Mouse (Mus musculus) hindbrain, embryonic 14.5 days (tissue): ENCODE data around the gene Vmn1r227. TPM values are rescaled to one million over a fixed set of nuclear protein-coding genes. Genes with fewer than 3 reads are reported as not detected.

Experiments used
- ATAC-seq: fragments of 200-750 bp; cut with Nextera tagmentation; 2 replicates; pipeline ENCODE4 v1.8.0; 2017; ENCODE audit warnings: moderate number of reproducible peaks, mild to moderate bottlenecking, moderate TSS enrichment, moderate library complexity; ENCODE audit not compliant: low FRiP score
- DNase-seq: peaks from one replicate; pipeline ENCODE4 v3.0.0-alpha.2; 2015; ENCODE audit warnings: low spot score
- H3K27ac ChIP-seq: fragments of 300-500 bp; sonication (generic); 2 replicates; pipeline ENCODE4 v1.5.1; 2014; ENCODE audit warnings: mild to moderate bottlenecking, moderate library complexity
- H3K27me3 ChIP-seq: fragments of 300-500 bp; sonication (generic); 2 replicates; pipeline ENCODE4 v1.6.1; 2014; ENCODE audit warnings: mild to moderate bottlenecking, low read length, mixed read lengths; ENCODE audit not compliant: control insufficient read depth, insufficient read depth
- H3K36me3 ChIP-seq: fragments of 300-500 bp; sonication (generic); replicated peaks from 2 replicates; pipeline ENCODE4 v1.6.1; 2014; ENCODE audit not compliant: control insufficient read depth, insufficient read depth
- H3K4me1 ChIP-seq: fragments of 300-500 bp; sonication (generic); replicated peaks from 2 replicates; pipeline ENCODE4 v1.6.1; 2014; ENCODE audit warnings: antibody characterized with exemption, low read length, mixed read lengths; ENCODE audit not compliant: control insufficient read depth, insufficient read depth
- H3K4me2 ChIP-seq: fragments of 300-500 bp; sonication (generic); replicated peaks from 2 replicates; pipeline ENCODE4 v1.6.1; 2014; ENCODE audit warnings: mild to moderate bottlenecking, moderate library complexity
- H3K4me3 ChIP-seq: fragments of 300-500 bp; sonication (generic); replicated peaks from 2 replicates; pipeline ENCODE4 v1.5.1; 2014; ENCODE audit warnings: mild to moderate bottlenecking, low read length
- H3K9ac ChIP-seq: fragments of 300-500 bp; sonication (generic); 2 replicates; pipeline ENCODE4 v1.6.1; 2014
- H3K9me3 ChIP-seq: fragments of 300-500 bp; sonication (generic); 2 replicates; pipeline ENCODE4 v1.6.1; 2016; ENCODE audit warnings: low read length; ENCODE audit not compliant: control insufficient read depth
- WGBS: fragments of 180-500 bp; shearing (Covaris S2); extraction: QIAGEN DNeasy Blood & Tissue Kit; methylation state at CpG from one replicate; pipeline ENCODE4 v1.1.7; 2014; 5-methylcytosine and 5-hydroxymethylcytosine counted together
- polyA plus RNA-seq: library from polyadenylated mRNA; unstranded; fragments of >200 nt; fragmentation: Nextera tagmentation; extraction: Ambion mirVana; gene quantifications from 2 replicates; pipeline ENCODE4 v1.2.1, GENCODE M21; 2014

Vmn1r227 gene
- polyA plus RNA-seq, result not detected in 2 replicates

DNA sequence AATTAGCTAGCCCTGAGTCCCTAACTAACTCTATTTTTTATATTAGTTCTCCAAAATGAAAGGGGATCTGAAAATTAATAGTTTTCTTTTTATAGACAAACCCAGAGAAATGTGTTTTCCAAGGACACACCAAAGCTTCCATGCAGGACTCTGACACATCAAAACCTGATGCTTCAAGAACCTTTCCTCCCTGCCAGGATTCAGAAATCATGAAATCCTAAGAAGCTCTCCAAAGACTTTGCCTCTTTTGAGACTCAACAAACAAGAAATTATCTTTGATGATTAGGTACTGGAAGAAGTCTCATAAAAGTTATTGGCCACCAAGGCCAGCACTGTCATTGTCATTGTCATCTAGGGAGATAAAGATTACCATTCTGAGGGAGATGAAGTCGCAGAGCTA, at the start of gene Vmn1r227:
Vmn1r227 (plus strand) TSS at position 301 of the 400 bp plus-strand sequence.
- Histone ChIP-seq H3K27me3 (no peaks in the 10 kb centered on the region), H3K4me3 (no peak within 1 kb of the TSS), H3K9ac (no peak within 1 kb of the TSS), H3K4me1 (no peaks in the 10 kb centered on the region), H3K36me3 (no peaks in the 10 kb centered on the region), H3K9me3 (peaks cover 14% of the 10 kb centered on the region), H3K4me2 (no peak within 1 kb of the TSS), H3K27ac (no peak within 1 kb of the TSS)
- no peak for ATAC-seq
- no peak for DNase-seq
- 29% methylated on average over 1 of the region's 1 CpGs for WGBS

DNA sequence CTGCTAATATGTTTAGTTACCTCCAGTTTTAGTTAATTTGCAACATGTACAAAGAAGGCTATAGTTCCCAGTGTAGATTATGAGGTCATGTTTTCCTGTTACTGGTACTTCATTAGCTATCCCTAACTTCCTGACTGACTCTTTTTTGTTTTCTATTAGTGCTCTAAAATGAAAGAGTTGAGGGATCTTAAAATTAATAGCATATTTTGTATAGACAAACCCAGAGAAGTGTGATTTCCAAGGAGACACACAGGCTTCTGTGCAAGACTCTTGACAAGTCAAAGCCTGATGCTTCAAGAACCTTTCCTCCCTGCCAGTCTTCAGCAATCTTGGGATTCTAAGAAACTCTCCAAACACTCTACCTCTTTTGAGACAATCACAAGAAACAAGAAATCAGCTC, 47.1 kb upstream of the Vmn1r227 start, which contains the start of gene Vmn1r226:
Vmn1r226 (plus strand) TSS at position 301 of the 400 bp plus-strand sequence.
- DNase-seq (no peak), ATAC-seq (no peak)
- H3K27ac ChIP-seq, result no peak within 1 kb of the TSS
- H3K4me1 ChIP-seq, result no peaks in the 10 kb centered on the region
- H3K4me3 ChIP-seq, result no peak within 1 kb of the TSS
- H3K9ac ChIP-seq, result no peak within 1 kb of the TSS
- peaks cover 26% of the 10 kb centered on the region for H3K9me3 ChIP-seq
- H3K4me2 ChIP-seq, result no peak within 1 kb of the TSS
- H3K36me3 ChIP-seq, result no peaks in the 10 kb centered on the region
- no peaks in the 10 kb centered on the region for H3K27me3 ChIP-seq

DNA sequence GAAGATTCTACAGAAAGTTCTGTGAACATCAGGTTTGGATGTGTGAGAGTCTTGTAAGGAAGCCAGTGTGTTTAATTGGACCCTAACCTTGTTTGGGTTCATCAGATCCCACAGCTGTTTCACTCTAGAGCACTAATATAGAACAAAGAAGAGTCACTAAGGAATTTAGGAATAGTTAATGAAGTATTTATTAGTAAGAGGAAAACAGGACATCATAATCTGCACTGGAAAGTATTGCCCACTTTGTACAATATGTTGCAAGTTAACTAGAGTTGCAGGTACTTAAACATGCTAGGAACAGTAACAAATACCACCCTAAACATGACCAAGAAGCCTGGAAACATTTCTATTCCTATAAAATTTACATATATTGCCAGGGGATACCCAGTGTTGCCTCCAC, 56.4 kb downstream of the Vmn1r227 start, which contains the start of gene Vmn1r228:
Vmn1r228 (minus strand) TSS at position 101 of the 400 bp plus-strand sequence.
- Histone ChIP-seq H3K36me3 (no peaks in the 10 kb centered on the region), H3K27ac (no peak within 1 kb of the TSS), H3K4me1 (no peaks in the 10 kb centered on the region), H3K9me3 (0 out of 2 replicates have a peak, but pooled peaks cover 27% of the 10 kb centered on the region), H3K9ac (no peak within 1 kb of the TSS), H3K4me3 (no peak within 1 kb of the TSS), H3K27me3 (no peaks in the 10 kb centered on the region), H3K4me2 (no peak within 1 kb of the TSS)
- no peak for ATAC-seq
- no peak for DNase-seq

Other genes with a start within 250 kb of the Vmn1r227 start
- gene Vmn2r108, start 248.5 kb upstream of the Vmn1r227 start, polyA plus RNA-seq, result not detected in 2 replicates
- gene Vmn1r225, start 231.7 kb upstream of the Vmn1r227 start, polyA plus RNA-seq, result not detected in 2 replicates
- not detected in 2 replicates for gene Vmn2r109, start 165.1 kb upstream of the Vmn1r227 start, polyA plus RNA-seq
- gene Vmn2r110, start 133.4 kb upstream of the Vmn1r227 start, polyA plus RNA-seq, result 0.03 and 0.04 TPM in 2 replicates
- gene Fpr-rs3, start 105.0 kb upstream of the Vmn1r227 start, polyA plus RNA-seq, result not detected in 2 replicates
- not detected in 2 replicates for gene Vmn1r226, start 47.0 kb upstream of the Vmn1r227 start, polyA plus RNA-seq
- gene Vmn1r228, start 56.3 kb downstream of the Vmn1r227 start, polyA plus RNA-seq, result not detected in 2 replicates
- not detected in 2 replicates for gene Vmn1r229, start 81.7 kb downstream of the Vmn1r227 start, polyA plus RNA-seq
- not detected in 2 replicates for gene Vmn1r230, start 110.6 kb downstream of the Vmn1r227 start, polyA plus RNA-seq
- not detected in 2 replicates for gene Vmn1r231, start 175.2 kb downstream of the Vmn1r227 start, polyA plus RNA-seq
- gene Vmn1r232, start 189.9 kb downstream of the Vmn1r227 start, polyA plus RNA-seq, result not detected in 2 replicates
- 794 and 843 TPM in 2 replicates for gene Ppp2r1a, start 215.5 kb downstream of the Vmn1r227 start, polyA plus RNA-seq